Mouse (Mus musculus) erythroblast, embryonic 14.5 days (primary cell): ENCODE data around the gene Cdk4. TPM values are rescaled to one million over a fixed set of nuclear protein-coding genes. Genes with fewer than 3 reads are reported as not detected.

Experiments
- H3K27me3 ChIP-seq: 2 replicates; pipeline ENCODE4 v1.6.1; 2012; ENCODE audit warnings: inconsistent platforms; ENCODE audit not compliant: control insufficient read depth
- H3K36me3 ChIP-seq: 2 replicates; pipeline ENCODE4 v1.6.1; 2012; ENCODE audit warnings: mild to moderate bottlenecking, inconsistent platforms; ENCODE audit not compliant: control insufficient read depth
- H3K4me1 ChIP-seq: 2 replicates; pipeline ENCODE4 v1.6.1; 2012; ENCODE audit warnings: inconsistent platforms; ENCODE audit not compliant: control insufficient read depth
- H3K4me3 ChIP-seq: replicated peaks from 2 replicates; pipeline ENCODE3; 2012; ENCODE audit warnings: moderate library complexity, mild to moderate bottlenecking, inconsistent platforms
- H3K9me3 ChIP-seq: 2 replicates; pipeline ENCODE4 v1.6.1; 2012; ENCODE audit warnings: low read length, inconsistent platforms, mixed read lengths; ENCODE audit not compliant: control insufficient read depth
- GATA1 ChIP-seq: IDR thresholded peaks from 2 replicates; pipeline ENCODE4 v1.6.1; 2012; ENCODE audit warnings: low read length, inconsistent platforms, mixed read lengths
- TAL1 ChIP-seq: IDR thresholded peaks from 3 replicates; pipeline ENCODE4 v1.6.1; 2012; ENCODE audit warnings: low read length, inconsistent platforms, mixed read lengths
- polyA plus RNA-seq: library from polyadenylated mRNA; stranded (reverse); fragments of >175 nt; gene quantifications from 2 replicates; pipeline ENCODE4 v1.2.3, GENCODE M21; 2012

Gene Cdk4
- polyA plus RNA-seq, 1 experiment, result 81.1 TPM

GRCm38 (mm10) chr10:127077515-127077914 is 14.2 kb downstream of the Cdk4 start:
- TF ChIP-seq GATA1 (no peak), TAL1 (no peak; the same call in 2 of the 3 replicates)
- H3K4me1 ChIP-seq, result peaks cover 29% of the 10 kb centered on the region
- peaks cover 77% of the 10 kb centered on the region for H3K27me3 ChIP-seq
- H3K36me3 ChIP-seq, result no peaks in the 10 kb centered on the region
- peaks cover 9% of the 10 kb centered on the region; the same call in 1 of the 2 replicates for H3K9me3 ChIP-seq
- no peak overlapping the region for H3K4me3 ChIP-seq

DNA sequence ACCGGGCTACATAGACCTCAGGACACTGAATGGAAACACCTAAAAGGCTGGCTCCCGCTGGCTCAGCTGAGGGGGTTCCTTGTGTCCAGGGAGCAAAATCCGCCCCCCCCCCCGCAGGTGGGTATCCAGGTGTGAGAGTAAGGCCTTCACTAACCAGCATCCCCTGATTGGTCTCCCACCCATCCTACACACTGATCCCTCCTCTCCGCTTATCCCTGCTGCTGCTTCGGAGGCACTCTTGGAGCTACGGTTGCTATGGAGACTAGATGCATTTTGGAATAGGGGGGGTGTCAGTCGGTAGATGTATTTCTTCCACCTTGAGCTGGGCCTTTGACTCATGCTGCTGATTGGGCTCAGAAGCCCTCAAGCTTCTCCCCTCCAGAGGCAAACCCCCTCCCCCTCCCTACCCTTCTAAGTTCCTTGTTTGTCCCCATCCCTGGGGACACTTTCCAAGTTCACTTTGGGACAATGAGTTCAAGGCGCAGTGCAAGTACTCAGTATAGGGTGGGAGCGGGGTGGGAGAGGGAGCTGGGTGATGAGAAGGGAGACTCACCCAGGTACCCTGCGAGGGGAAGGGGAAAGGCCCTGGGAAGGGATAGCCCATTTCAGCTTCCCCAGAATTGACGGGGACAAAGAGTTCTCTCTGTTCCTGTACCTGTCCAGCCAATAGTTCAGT is 14.8 kb downstream of the Cdk4 start:
- peaks cover 83% of the 10 kb centered on the region for H3K27me3 ChIP-seq
- TF ChIP-seq GATA1 (no peak), TAL1 (no peak)
- peaks cover 29% of the 10 kb centered on the region for H3K4me1 ChIP-seq

GRCm38 (mm10) chr10:127078677-127079575 is 15.6 kb downstream of the Cdk4 start:
- Histone ChIP-seq H3K9me3 (peaks cover 9% of the 10 kb centered on the region; the same call in 1 of the 2 replicates), H3K36me3 (no peaks in the 10 kb centered on the region), H3K27me3 (peaks cover 91% of the 10 kb centered on the region), H3K4me3 (no peak overlapping the region), H3K4me1 (peaks cover 29% of the 10 kb centered on the region)
- TF ChIP-seq TAL1 (no peak), GATA1 (no peak)

More for the DNA sequence above, 14.8 kb downstream of the Cdk4 start:
- H3K36me3 ChIP-seq, result no peaks in the 10 kb centered on the region
- peaks cover 9% of the 10 kb centered on the region; the same call in 1 of the 2 replicates for H3K9me3 ChIP-seq
- H3K4me3 ChIP-seq, result no peak overlapping the region

DNA sequence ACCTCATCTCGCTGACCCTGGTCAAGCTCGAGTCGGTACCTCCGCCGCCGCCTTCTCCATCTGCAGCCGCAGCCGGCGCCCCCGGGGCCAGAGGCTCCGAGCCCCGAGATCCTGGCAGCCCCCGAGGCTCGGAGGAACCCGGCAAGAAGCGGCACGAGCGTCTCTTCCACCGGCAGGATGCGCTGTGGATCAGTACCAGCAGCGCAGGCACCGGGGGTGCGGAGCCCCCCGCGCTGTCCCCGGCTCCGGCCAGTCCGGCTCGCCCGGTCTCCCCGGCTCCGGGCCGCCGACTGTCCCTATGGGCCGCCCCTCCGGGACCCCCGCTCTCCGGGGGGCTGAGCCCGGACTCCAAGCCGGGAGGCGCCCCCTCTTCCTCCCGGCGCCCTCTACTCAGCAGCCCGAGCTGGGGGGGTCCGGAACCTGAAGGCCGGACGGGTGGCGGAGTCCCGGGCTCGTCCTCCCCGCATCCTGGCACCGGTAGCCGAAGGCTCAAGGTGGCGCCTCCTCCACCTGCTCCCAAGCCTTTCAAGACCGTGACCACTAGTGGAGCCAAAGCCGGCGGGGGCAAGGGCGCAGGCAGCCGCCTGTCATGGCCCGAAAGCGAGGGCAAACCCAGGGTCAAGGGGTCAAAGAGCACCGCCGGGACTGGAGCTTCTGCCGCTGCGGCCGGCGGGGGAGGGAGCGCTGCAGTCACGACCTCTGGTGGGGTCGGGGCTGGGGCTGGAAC is 16.5 kb downstream of the Cdk4 start:
- no peak for TF ChIP-seq GATA1
- TF ChIP-seq TAL1, result no peak
- no peaks in the 10 kb centered on the region for H3K36me3 ChIP-seq
- H3K4me3 ChIP-seq, result no peak overlapping the region
- H3K4me1 ChIP-seq, result peaks cover 29% of the 10 kb centered on the region
- peaks cover 9% of the 10 kb centered on the region; the same call in 1 of the 2 replicates for H3K9me3 ChIP-seq
- H3K27me3 ChIP-seq, result peaks cover 90% of the 10 kb centered on the region

- peaks cover 77% of the 10 kb centered on the region for H3K27me3 ChIP-seq
Measured at GRCm38 (mm10) chr10:127080901-127081780, 17.8 kb downstream of the Cdk4 start.

GRCm38 (mm10) chr10:127081996-127082620 is 18.8 kb downstream of the Cdk4 start:
- TF ChIP-seq TAL1, result no peak
- TF ChIP-seq GATA1, result no peak
- H3K27me3 ChIP-seq, result peaks cover 67% of the 10 kb centered on the region
- H3K4me3 ChIP-seq, result no peak overlapping the region
- peaks cover 10% of the 10 kb centered on the region for H3K4me1 ChIP-seq
- H3K9me3 ChIP-seq, result peaks cover 12% of the 10 kb centered on the region
- H3K36me3 ChIP-seq, result no peaks in the 10 kb centered on the region

More at GRCm38 (mm10) chr10:127080901-127081780, 17.8 kb downstream of the Cdk4 start:
- Histone ChIP-seq H3K4me3 (no peak overlapping the region), H3K4me1 (peaks cover 18% of the 10 kb centered on the region), H3K36me3 (no peaks in the 10 kb centered on the region), H3K9me3 (peaks cover 9% of the 10 kb centered on the region; the same call in 1 of the 2 replicates)
- no peak for TF ChIP-seq GATA1

DNA sequence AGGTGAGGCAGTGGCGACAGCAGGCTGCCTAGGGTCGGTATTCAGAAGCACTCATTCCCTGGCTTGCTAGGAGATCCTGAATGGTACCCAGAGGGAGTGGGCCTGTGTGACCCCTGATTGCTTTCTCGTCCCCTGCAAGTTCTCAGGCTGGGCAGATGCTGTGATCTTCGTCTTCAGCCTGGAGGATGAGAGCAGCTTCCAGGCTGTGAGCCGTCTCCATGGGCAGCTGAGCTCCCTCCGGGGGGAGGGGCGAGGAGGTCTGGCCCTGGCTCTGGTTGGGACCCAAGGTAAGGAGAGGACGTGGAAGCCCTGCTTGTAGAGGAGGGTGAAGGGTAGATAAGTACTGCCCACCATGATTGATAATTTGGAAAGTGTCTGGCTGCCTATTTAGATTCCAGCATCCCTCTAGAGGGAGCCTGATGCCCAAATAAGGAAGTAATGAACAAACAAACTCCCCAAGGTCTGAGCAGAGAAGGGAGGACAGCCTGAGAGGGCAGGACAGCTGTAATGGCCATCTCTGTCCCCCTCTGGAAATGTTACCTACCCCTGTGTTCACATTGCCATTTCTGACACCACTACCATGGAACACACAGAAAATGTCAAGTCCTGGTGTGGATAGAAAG is 20.1 kb downstream of the Cdk4 start:
- H3K9me3 ChIP-seq, result peaks cover 12% of the 10 kb centered on the region
- no peak overlapping the region for H3K4me3 ChIP-seq
- TF ChIP-seq TAL1, result no peak
- no peak for TF ChIP-seq GATA1
- H3K27me3 ChIP-seq, result peaks cover 55% of the 10 kb centered on the region
- peaks cover 5% of the 10 kb centered on the region for H3K4me1 ChIP-seq
- H3K36me3 ChIP-seq, result no peaks in the 10 kb centered on the region
